Mouse (Mus musculus): ENCODE results near the gene Alg12. TPM values are rescaled to one million over a fixed set of nuclear protein-coding genes. Genes with fewer than 3 reads are reported as not detected.
A peak's percentile ranks its signal among the peaks of the same experiment; 100 is the strongest.

The Alg12 gene
- polyA plus RNA-seq, 1 experiment from 2014 or later = 14.2 TPM

DNA sequence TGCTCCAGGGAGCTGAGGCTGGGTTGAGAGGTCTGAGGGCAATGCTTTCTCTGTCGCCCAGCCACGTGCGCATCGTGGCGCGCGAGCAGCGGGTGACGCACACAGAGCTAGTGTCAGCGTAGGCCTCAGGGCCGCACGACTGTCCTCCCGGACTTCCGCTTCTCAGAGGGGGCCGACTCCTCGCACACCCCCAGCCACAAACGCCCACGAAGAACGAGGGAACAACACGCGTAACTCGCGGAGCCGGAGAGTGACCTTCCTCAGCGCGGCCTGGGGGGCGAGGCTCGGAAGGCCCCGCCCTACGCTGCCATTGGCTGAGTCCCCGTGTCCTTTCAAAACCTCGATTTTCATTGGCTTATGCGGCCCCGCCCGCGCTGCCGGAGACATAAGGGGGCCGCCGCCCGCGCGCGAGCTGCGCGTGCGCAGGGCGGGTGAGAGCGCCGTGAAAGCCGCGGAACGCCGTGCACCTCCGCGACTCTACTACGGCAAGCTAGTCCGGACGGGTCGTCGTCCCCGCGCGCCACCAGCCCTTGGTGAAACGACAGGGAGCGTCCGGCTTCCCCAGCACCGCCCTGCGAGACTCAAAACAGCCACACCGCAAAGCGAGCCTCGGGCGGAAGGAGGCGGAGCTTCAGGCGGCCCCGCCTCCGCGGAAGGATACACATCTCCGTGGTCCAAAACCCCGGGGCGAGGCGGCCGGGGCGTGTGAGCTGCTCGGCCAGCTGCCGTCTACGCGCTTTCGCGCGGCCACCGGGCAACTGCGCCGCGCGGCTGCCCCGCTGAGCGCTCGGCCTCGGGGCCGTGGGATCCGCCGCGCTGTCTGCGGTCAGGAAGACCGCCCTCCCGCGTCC is 42.9 kb upstream of the Alg12 start, which contains the start of gene Pim3:
Gene Pim3, plus strand, starts transcription at position 415 of the 851 bp plus-strand sequence.
- under 1% methylated on average over 97 of the region's 107 CpGs for WGBS

DNA sequence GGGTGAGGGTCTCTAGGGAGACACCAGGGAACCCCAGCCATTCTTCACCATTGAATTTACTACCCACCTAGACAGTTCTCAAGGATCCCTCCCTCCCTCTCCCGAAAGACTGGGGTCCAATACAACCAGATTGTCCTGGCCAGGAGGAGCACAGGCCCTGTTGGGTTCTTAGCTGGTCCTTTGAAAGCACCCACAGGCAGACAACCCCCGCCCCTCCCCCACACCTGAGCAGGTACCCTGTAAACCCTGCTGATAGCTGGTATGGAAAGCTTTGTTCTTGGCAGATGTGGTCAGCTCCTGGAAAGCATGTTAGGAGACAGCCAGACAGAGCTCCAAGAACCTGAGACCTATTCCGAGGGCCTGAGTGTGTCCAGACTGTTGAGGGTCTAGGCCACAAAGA is 41.7 kb upstream of the Alg12 start:
- WGBS = 93% methylated on average over 3 of the region's 3 CpGs
- Histone ChIP-seq H3K4me1 (peaks cover 28% of the 10 kb centered on the region), H3K4me3 (replicated peaks) (no peak overlapping the region), H3K9ac (no peak overlapping the region), H3K27ac (replicated peaks) (no peak overlapping the region), H3K4me2 (replicated peaks) (no peak overlapping the region), H3K9me3 (replicated peaks) (no peaks in the 10 kb centered on the region), H3K27me3 (no peaks in the 10 kb centered on the region), H3K36me3 (peaks cover 12% of the 10 kb centered on the region)
- no peak for ATAC-seq (ENCODE audit: insufficient number of reproducible peaks, low FRiP score, low TSS enrichment, low read depth)

More for the DNA sequence above, 42.9 kb upstream of the Alg12 start, which contains the start of gene Pim3:
- Histone ChIP-seq H3K9me3 (replicated peaks) (no peaks in the 10 kb centered on the region), H3K9ac (peak within 1 kb of the TSS; percentile 80), H3K36me3 (peaks cover 21% of the 10 kb centered on the region), H3K27ac (replicated peaks) (peak within 1 kb of the TSS; percentile 97), H3K27me3 (no peaks in the 10 kb centered on the region), H3K4me3 (replicated peaks) (peak within 1 kb of the TSS; percentile 87), H3K4me1 (peaks cover 38% of the 10 kb centered on the region), H3K4me2 (replicated peaks) (peak within 1 kb of the TSS; percentile 89)
- peak; percentile 85 for ATAC-seq (ENCODE audit: insufficient number of reproducible peaks, low FRiP score, low TSS enrichment, low read depth)

DNA sequence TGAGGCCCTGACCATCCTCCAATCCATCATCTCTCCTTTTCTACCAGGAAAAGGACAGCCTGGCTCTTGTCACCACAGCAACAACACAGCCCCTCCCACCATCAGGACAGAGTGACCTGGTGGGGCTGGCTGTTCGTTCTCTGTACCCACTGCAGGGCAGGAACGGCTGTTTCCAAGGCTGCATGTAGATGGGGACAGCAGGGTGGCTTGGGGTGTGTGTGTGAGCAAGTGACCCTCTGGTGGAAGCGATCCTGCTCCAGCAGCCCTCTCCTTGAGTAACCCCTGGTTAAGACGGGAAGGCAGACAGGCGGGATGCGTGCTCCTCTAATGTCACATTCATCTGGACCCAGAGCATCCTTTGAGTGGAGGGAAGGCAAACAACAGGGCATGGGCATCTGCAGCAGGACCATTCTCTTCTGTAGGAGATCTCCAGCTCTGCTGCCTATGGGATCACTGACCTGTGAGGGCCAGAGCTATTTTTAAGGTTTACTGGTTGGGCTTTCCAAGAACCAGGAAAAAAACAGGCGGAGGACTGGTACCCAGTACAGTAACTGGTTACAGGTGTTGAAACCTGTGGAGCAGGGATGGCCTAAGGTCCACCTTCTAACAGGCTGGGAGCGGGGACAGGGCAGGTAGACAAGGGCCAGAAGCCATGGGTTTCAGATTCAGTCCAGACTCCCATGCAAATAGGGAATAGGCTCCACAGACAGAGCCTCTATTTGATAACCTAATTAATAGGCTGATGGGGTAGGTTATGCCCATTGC is 40.3 kb upstream of the Alg12 start:
- Histone ChIP-seq H3K27ac (replicated peaks) (no peak overlapping the region), H3K36me3 (peaks cover 1% of the 10 kb centered on the region), H3K27me3 (no peaks in the 10 kb centered on the region), H3K9ac (no peak overlapping the region), H3K4me1 (peaks cover 31% of the 10 kb centered on the region), H3K4me2 (replicated peaks) (no peak overlapping the region), H3K9me3 (replicated peaks) (no peaks in the 10 kb centered on the region), H3K4me3 (replicated peaks) (no peak overlapping the region)
- ATAC-seq (ENCODE audit: insufficient number of reproducible peaks, low FRiP score, low TSS enrichment, low read depth) = no peak
- 72% methylated on average over 8 of the region's 8 CpGs for WGBS

DNA sequence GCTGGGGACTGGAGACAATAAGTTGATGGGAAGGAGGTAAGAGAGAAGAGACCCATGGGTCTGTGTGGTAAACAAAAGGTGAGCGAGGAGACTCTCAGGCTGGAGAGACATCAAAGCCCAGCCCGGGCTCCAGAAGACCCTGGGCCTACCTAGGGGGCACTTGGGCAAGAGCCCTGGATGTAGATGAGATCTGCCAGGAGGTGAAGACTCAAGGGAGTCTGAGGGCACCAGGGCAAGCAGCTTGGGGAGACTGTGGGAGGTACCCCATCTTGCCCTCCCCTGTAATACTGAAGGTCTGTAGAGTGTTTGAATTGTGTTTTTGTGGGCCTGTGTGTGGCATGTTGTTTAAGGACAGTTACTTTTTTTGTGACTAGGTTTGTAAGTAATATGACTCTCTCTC is 39.6 kb upstream of the Alg12 start:
- H3K4me2 ChIP-seq (replicated peaks) = no peak overlapping the region
- H3K36me3 ChIP-seq = no peaks in the 10 kb centered on the region
- no peaks in the 10 kb centered on the region for H3K9me3 ChIP-seq (replicated peaks)
- H3K9ac ChIP-seq = no peak overlapping the region
- ATAC-seq (ENCODE audit: insufficient number of reproducible peaks, low FRiP score, low TSS enrichment, low read depth) = no peak
- H3K4me3 ChIP-seq (replicated peaks) = no peak overlapping the region
- no peaks in the 10 kb centered on the region for H3K27me3 ChIP-seq
- WGBS = 86% methylated on average over 2 of the region's 2 CpGs
- peaks cover 32% of the 10 kb centered on the region for H3K4me1 ChIP-seq
- no peak overlapping the region for H3K27ac ChIP-seq (replicated peaks)

DNA sequence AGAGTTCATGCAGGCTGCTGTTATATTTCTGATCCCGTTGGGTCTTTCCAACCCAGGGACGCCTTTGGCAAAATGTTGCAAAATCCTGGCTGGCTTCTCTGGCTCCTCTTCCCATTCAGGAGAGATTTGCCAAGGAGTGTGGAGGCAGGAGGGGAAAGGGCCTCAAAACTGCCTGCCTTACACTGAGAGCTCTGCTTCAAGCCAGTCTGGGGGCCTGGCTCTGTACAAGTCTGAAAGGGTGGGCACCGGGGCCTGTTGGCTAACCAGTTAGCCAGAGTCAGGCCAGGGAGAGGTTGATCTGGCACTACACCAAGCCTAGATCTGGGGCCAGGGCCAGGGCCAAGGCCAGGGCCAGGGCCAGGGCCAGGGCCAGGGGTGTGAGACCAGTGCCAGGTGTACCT is 39.0 kb upstream of the Alg12 start:
- Histone ChIP-seq H3K4me3 (replicated peaks) (no peak overlapping the region), H3K9me3 (replicated peaks) (no peaks in the 10 kb centered on the region), H3K27ac (replicated peaks) (no peak overlapping the region), H3K9ac (no peak overlapping the region), H3K27me3 (no peaks in the 10 kb centered on the region), H3K4me2 (replicated peaks) (no peak overlapping the region), H3K36me3 (no peaks in the 10 kb centered on the region), H3K4me1 (peaks cover 32% of the 10 kb centered on the region)
- WGBS = 71% methylated on average over 3 of the region's 3 CpGs
- ATAC-seq (ENCODE audit: insufficient number of reproducible peaks, low FRiP score, low TSS enrichment, low read depth) = no peak

DNA sequence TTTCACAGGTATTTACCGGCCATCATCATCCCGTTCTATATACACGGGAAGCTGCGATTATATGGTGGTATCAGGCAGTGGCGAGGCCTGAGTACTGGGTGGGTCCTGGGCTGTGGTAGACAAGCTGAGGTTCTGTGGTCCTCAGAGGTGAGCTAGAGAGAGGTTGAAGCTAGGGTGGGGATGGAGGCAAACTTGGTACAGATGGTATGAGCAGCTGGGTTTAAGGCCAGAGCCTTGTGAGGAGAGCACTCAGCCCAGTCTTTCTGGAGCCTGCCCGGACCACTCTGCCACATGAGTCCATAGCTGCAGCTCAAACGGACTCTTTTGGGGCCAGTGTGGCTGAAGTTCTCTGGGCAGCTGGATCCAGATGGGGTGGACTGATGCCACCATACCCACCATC is 38.2 kb upstream of the Alg12 start:
- ATAC-seq (ENCODE audit: insufficient number of reproducible peaks, low FRiP score, low TSS enrichment, low read depth) = no peak
- Histone ChIP-seq H3K4me2 (replicated peaks) (no peak overlapping the region), H3K4me3 (replicated peaks) (no peak overlapping the region), H3K36me3 (no peaks in the 10 kb centered on the region), H3K9me3 (replicated peaks) (no peaks in the 10 kb centered on the region), H3K9ac (no peak overlapping the region), H3K4me1 (peaks cover 37% of the 10 kb centered on the region), H3K27ac (replicated peaks) (no peak overlapping the region), H3K27me3 (no peaks in the 10 kb centered on the region)
- WGBS = 90% methylated on average over 7 of the region's 7 CpGs

DNA sequence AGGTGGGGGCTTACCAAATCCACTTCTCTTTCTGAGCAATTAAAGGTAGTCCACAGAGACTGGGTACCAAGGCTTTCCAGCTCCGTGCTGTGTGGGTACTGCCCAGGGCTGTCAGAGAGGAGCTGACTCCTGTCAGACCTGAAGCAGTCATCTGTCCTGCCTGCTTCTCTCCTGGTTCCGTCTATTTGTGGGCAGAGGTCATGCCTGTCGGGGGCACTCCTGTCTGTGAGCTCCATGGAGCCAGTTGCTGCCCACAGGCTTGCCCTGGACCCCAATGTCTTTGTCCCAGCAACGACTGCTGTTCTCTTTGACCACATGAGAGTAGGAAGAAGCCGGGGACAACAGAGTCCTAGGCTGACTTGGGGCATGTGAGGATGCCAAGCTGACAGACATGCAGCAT is 37.5 kb upstream of the Alg12 start:
- H3K36me3 ChIP-seq = no peaks in the 10 kb centered on the region
- H3K27me3 ChIP-seq = no peaks in the 10 kb centered on the region
- H3K4me2 ChIP-seq (replicated peaks) = no peak overlapping the region
- H3K9ac ChIP-seq = no peak overlapping the region
- H3K9me3 ChIP-seq (replicated peaks) = no peaks in the 10 kb centered on the region
- 84% methylated on average over 5 of the region's 5 CpGs for WGBS
- H3K27ac ChIP-seq (replicated peaks) = no peak overlapping the region
- no peak for ATAC-seq (ENCODE audit: insufficient number of reproducible peaks, low FRiP score, low TSS enrichment, low read depth)
- peaks cover 41% of the 10 kb centered on the region for H3K4me1 ChIP-seq
- no peak overlapping the region for H3K4me3 ChIP-seq (replicated peaks)

DNA sequence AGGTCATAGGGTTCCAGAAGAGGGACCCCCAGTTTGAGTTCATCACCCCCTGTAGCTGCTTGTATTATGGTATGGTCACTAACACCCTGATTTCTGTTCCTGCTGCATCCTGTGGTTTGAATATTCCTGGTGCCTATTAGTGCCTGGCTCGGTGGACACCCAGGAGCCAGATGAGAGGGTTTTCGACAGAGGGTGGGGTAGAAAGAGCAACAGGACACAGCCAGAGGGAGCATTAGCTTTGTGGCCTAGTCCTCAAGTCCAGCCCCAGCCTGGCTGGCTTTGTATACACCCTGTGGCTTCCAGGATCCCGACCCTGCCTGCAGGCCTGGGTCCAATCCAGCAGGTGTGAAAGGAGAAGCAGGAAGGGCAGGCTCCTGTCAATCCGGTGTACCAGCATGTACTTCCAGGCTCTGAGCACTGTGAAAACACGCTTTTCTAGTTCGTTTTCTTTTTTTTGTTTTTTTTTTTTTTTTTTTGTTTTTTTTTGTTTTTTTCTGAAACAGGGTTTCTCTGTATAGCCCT is 36.8 kb upstream of the Alg12 start:
- Histone ChIP-seq H3K4me2 (replicated peaks) (no peak overlapping the region), H3K9me3 (replicated peaks) (no peaks in the 10 kb centered on the region), H3K27me3 (no peaks in the 10 kb centered on the region), H3K4me1 (peaks cover 41% of the 10 kb centered on the region), H3K9ac (no peak overlapping the region), H3K4me3 (replicated peaks) (no peak overlapping the region), H3K36me3 (no peaks in the 10 kb centered on the region), H3K27ac (replicated peaks) (no peak overlapping the region)
- WGBS = 62% methylated on average over 6 of the region's 6 CpGs
- ATAC-seq (ENCODE audit: insufficient number of reproducible peaks, low FRiP score, low TSS enrichment, low read depth) = no peak

DNA sequence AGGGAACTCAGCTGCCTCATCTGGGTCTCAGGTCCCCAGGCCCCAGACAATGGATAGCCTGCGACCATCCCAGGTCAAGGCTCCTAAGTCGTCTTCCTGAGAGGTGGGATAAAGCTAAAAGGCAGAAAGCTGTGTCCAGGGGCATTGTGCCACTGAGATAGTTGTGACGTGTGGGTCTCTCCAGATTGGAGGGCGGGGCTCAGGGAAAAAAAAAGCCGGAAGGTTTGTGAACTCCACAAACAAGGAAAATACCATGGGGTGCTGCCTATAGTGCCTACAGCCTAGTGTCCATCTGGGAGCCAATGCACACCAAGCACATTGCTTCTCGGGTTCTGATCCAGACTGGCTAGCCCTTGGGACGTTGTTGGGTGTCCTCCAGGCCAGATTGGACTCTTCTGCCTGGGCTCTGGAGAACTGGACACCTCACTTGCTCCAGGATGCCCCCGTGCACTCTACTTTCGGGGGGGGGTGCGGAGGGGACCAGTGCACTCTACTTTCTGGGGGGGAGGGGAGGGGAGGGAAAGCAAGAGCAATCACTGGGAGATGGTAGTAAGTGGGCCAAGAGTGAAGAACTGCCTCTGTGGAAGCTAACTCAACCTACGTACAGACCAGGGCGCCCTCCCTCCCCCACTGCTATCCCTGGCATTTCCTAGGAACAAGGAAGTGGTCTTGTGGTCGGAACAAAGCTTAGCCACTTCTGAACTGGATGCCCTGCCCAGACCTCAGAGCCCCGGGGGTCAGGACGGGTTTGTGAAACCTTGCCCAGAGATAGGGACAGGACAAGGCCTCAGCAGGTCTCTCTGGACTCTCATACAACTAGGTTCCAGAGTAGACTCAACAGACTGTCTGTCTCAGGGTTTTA is 36.1 kb upstream of the Alg12 start:
- no peak overlapping the region for H3K27ac ChIP-seq (replicated peaks)
- no peaks in the 10 kb centered on the region for H3K36me3 ChIP-seq
- no peaks in the 10 kb centered on the region for H3K9me3 ChIP-seq (replicated peaks)
- no peak overlapping the region for H3K9ac ChIP-seq
- ATAC-seq (ENCODE audit: insufficient number of reproducible peaks, low FRiP score, low TSS enrichment, low read depth) = no peak
- no peak overlapping the region for H3K4me2 ChIP-seq (replicated peaks)
- H3K4me3 ChIP-seq (replicated peaks) = no peak overlapping the region
- H3K27me3 ChIP-seq = no peaks in the 10 kb centered on the region
- H3K4me1 ChIP-seq = peaks cover 49% of the 10 kb centered on the region
- WGBS = 62% methylated on average over 15 of the region's 15 CpGs

DNA sequence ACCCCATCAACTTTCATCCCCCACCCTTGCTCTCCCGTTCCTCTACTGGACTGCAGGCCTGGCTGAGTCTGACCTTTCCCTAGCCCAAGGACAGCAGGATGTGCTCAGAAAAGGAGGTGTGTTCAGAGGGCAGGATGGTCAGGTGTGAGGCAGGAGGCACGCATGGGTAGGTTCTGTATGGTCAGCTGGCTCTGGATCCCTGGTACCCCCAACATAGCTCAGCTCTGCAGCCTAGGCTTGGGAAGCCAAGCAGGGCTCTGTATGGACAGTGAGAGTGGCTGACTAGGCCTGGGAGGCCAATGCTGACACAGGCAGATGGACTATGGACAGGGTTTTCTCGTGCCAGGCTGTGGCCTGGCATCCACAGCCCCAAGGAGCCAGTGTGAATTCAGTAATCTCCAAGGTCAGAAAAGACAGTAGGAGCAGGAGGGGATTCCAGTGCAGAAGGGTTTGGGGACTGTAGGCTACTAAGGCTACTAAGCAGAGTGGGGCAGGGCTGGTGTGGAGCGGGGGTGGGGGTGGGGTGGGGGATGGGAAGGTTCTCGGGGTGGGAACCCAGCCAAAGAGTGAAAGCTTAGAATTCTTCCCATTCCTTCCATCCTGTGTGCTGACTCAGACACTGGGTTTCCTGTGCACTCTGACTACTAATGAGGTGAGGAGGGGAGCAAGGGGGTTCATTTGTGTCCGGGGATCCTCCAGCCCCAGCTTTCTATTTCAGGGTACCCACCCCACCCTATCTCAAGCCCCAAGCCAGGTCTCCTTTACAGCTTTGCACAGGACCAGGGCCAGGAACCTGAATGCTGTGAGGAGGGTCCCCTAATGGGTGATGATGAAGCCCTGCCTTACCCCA is 35.2 kb upstream of the Alg12 start:
- Histone ChIP-seq H3K4me3 (replicated peaks) (no peak overlapping the region), H3K9ac (no peak overlapping the region), H3K36me3 (no peaks in the 10 kb centered on the region), H3K4me1 (peaks cover 53% of the 10 kb centered on the region), H3K27ac (replicated peaks) (no peak overlapping the region), H3K27me3 (no peaks in the 10 kb centered on the region), H3K9me3 (replicated peaks) (no peaks in the 10 kb centered on the region), H3K4me2 (replicated peaks) (no peak overlapping the region)
- no peak for ATAC-seq (ENCODE audit: insufficient number of reproducible peaks, low FRiP score, low TSS enrichment, low read depth)
- 42% methylated on average over 6 of the region's 6 CpGs for WGBS
